15 mouse cellular contexts compared by ENCODE assay signal in genomic region chr11:57324099-57324498, GRCm38 (mm10).
"Had no signal": no experiment of that assay in that cellular context is flagged by ENCODE, and none has a peak within 500 bp of the region (broad histone marks: within the 10 kb centered on the region; RNA-seq: fewer than 3 reads in every experiment).

No protein-coding gene starts in this region.

- DNase-seq: kidney, adult 11 months; kidney, postnatal 10 days; kidney, postnatal 4 days; lung, embryonic 14.5 days; lung, postnatal 10 days; lung, postnatal 4 days; midbrain, embryonic 14.5 days; right cerebral cortex, postnatal 4 days; thymus, postnatal 36 days had no signal

- H3K27ac ChIP-seq: limb, embryonic 15.5 days; liver, embryonic 12.5 days; midbrain, embryonic 10.5 days; neural tube, embryonic 12.5 days; stomach, embryonic 15.5 days had no signal

- ATAC-seq: liver, embryonic 12.5 days had no signal

- H3K4me1 ChIP-seq: limb, embryonic 15.5 days; liver, embryonic 12.5 days; midbrain, embryonic 10.5 days; neural tube, embryonic 12.5 days; stomach, embryonic 15.5 days had no signal

- H3K4me3 ChIP-seq: limb, embryonic 15.5 days; liver, embryonic 12.5 days; midbrain, embryonic 10.5 days; myocyte; neural tube, embryonic 12.5 days; stomach, embryonic 15.5 days had no signal
